23 mouse cellular contexts compared by ENCODE assay signal in the genomic region with DNA sequence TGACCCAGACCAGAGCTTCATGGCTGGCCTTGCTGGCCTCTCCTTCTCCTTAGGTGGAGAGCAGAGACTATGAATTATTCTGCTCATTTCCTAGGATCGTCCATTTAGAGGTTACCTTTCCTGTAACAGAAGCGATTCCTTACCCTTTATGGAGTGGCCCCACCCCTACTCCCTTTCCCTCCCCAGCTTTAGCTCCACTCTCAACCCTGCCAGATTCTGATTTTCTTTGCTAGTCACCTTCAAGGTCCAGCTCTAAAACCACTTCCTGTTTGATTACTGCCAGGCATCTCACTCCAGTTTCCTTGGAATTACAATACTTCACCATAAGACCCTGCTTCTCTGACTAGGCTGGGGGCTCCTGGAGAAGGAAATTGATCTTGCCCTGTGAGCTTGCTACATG. TPM values are rescaled to one million over a fixed set of nuclear protein-coding genes. Genes with fewer than 3 reads are reported as not detected.
DNase-seq lines count a peak whose midpoint lies in the region; ATAC-seq and TF ChIP-seq lines count a peak whose summit lies in the region.
"Had no signal": no experiment of that assay in that cellular context is flagged by ENCODE, and none has a peak within 500 bp of the region (broad histone marks: within the 10 kb centered on the region; RNA-seq: fewer than 3 reads in every experiment).

No protein-coding gene starts in this region.

- ATAC-seq in intestine, embryonic 14.5 days (replicated peaks; ENCODE audit: low FRiP score, low TSS enrichment, low read depth) = no peak
- ATAC-seq in intestine, postnatal 0 days = no peak
- ATAC-seq: activated CD4-positive, CD25-positive, alpha-beta regulatory T cell, adult 4 months; forebrain, embryonic 13.5 days; forebrain, embryonic 15.5 days; forebrain, postnatal 0 days; Patski had no signal

- no peak overlapping the region for H3K9ac ChIP-seq in intestine, embryonic 14.5 days (ENCODE audit: low read length)
- no peak overlapping the region for H3K9ac ChIP-seq in intestine, postnatal 0 days (ENCODE audit: low read depth, low read length)
- H3K9ac ChIP-seq: embryonic facial prominence, embryonic 13.5 days; embryonic facial prominence, embryonic 15.5 days; forebrain, embryonic 13.5 days; forebrain, embryonic 15.5 days; forebrain, postnatal 0 days had no signal

- no peak overlapping the region for H3K27ac ChIP-seq in intestine, embryonic 14.5 days (ENCODE audit: low read depth)
- H3K27ac ChIP-seq in intestine, postnatal 0 days (ENCODE audit: low read depth, low read length) = no peak overlapping the region
- H3K27ac ChIP-seq in embryonic fibroblast, embryonic 13.5 days (ENCODE audit: insufficient read depth, low read length) = peak overlapping the region; percentile 64
- H3K27ac ChIP-seq: embryonic facial prominence, embryonic 13.5 days; embryonic facial prominence, embryonic 15.5 days; forebrain, embryonic 13.5 days; forebrain, embryonic 15.5 days had no signal

- WGBS in intestine, embryonic 14.5 days = 75% methylated on average over 2 of the region's 2 CpGs
- WGBS in intestine, postnatal 0 days = 82% methylated on average over 2 of the region's 2 CpGs

- TF ChIP-seq CTCF in intestine, postnatal 0 days (IDR thresholded peaks at IDR 0.05; ENCODE audit: low read depth) = no peak
- no peak for TF ChIP-seq CTCF in embryonic fibroblast, embryonic 13.5 days (IDR thresholded peaks at IDR 0.05; ENCODE audit: borderline replicate concordance, insufficient read depth, low read length)

- H3K9me3 ChIP-seq in intestine, embryonic 14.5 days (ENCODE audit: control insufficient read depth, low read length) = no peaks in the 10 kb centered on the region
- no peaks in the 10 kb centered on the region for H3K9me3 ChIP-seq in intestine, postnatal 0 days (ENCODE audit: control insufficient read depth)
- H3K9me3 ChIP-seq: embryonic facial prominence, embryonic 13.5 days; embryonic facial prominence, embryonic 15.5 days; forebrain, embryonic 13.5 days; forebrain, embryonic 15.5 days had no signal

- H3K36me3 ChIP-seq in intestine, embryonic 14.5 days (ENCODE audit: control insufficient read depth, insufficient read depth, low read length) = no peaks in the 10 kb centered on the region
- no peaks in the 10 kb centered on the region for H3K36me3 ChIP-seq in intestine, postnatal 0 days (ENCODE audit: control insufficient read depth, insufficient read depth)
- H3K36me3 ChIP-seq: embryonic facial prominence, embryonic 13.5 days; embryonic facial prominence, embryonic 15.5 days; forebrain, embryonic 15.5 days had no signal

- no peak overlapping the region for H3K4me2 ChIP-seq in intestine, embryonic 14.5 days (ENCODE audit: low read length)
- H3K4me2 ChIP-seq in intestine, postnatal 0 days (replicated peaks; ENCODE audit: low read depth) = no peak overlapping the region
- H3K4me2 ChIP-seq: embryonic facial prominence, embryonic 13.5 days; embryonic facial prominence, embryonic 15.5 days; forebrain, embryonic 13.5 days; forebrain, embryonic 15.5 days had no signal

- H3K27me3 ChIP-seq in intestine, embryonic 14.5 days (replicated peaks; ENCODE audit: control insufficient read depth, insufficient read depth, low read length) = no peaks in the 10 kb centered on the region
- H3K27me3 ChIP-seq in intestine, postnatal 0 days (replicated peaks; ENCODE audit: control insufficient read depth, insufficient read depth, low read length) = no peaks in the 10 kb centered on the region
- H3K27me3 ChIP-seq: embryonic facial prominence, embryonic 13.5 days; embryonic facial prominence, embryonic 15.5 days; forebrain, embryonic 13.5 days; forebrain, embryonic 15.5 days; Patski had no signal

- H3K4me1 ChIP-seq in intestine, embryonic 14.5 days (replicated peaks; ENCODE audit: control insufficient read depth, insufficient read depth, low read length) = no peaks in the 10 kb centered on the region
- no peaks in the 10 kb centered on the region for H3K4me1 ChIP-seq in intestine, postnatal 0 days (replicated peaks; ENCODE audit: control insufficient read depth, insufficient read depth, low read length)
- peaks cover 8% of the 10 kb centered on the region for H3K4me1 ChIP-seq in embryonic fibroblast, embryonic 13.5 days (ENCODE audit: control insufficient read depth, insufficient read depth, low read length)

- peak; percentile 32 for DNase-seq in intestine, embryonic 14.5 days (ENCODE audit: low spot score)
- DNase-seq in 3134 (ENCODE audit: extremely low read depth, insufficient read length, low spot score) (peak; percentile 57), 3T3-L1 (ENCODE audit: low read depth, low spot score) (peak; percentile 80)
- DNase-seq in frontal cortex, adult 2 months (ENCODE audit: extremely low spot score in 1 of 2, low spot score in 1 of 2) = no peak
- DNase-seq in embryo, embryonic 10 days (ENCODE audit: low spot score) = no peak
- no peak for DNase-seq in kidney, postnatal 10 days
- DNase-seq: adrenal gland, adult 8-10 months; adrenal gland, postnatal 14 days; adrenal gland, postnatal 36 days; cerebellum, adult 11-12 months; cerebellum, adult 2 months; cerebellum, adult 9-10 months; cerebellum, postnatal 25 days; embryo, embryonic 11 days; forebrain, postnatal 0 days had no signal

- no peak for TF ChIP-seq POLR2A in embryonic fibroblast, embryonic 13.5 days (IDR thresholded peaks at IDR 0.05; ENCODE audit: low read depth, low read length)

- H3K4me3 ChIP-seq in intestine, embryonic 14.5 days (ENCODE audit: low read depth, low read length) = no peak overlapping the region
- H3K4me3 ChIP-seq in intestine, postnatal 0 days (ENCODE audit: low read depth, low read length) = no peak overlapping the region
- no peak overlapping the region for H3K4me3 ChIP-seq in embryonic fibroblast, embryonic 13.5 days (ENCODE audit: insufficient read depth, low read length)
- H3K4me3 ChIP-seq: embryonic facial prominence, embryonic 13.5 days; embryonic facial prominence, embryonic 15.5 days; forebrain, embryonic 13.5 days; forebrain, embryonic 15.5 days had no signal

RNA-seq across cellular contexts. Expression of a gene that starts 15.8 kb away (rescaled TPM):
- polyA plus RNA-seq in intestine, embryonic 14.5 days (2014; fragmentation: Nextera tagmentation; extraction: Ambion mirVana) = 258 and 299 TPM in 2 replicates
- 364 and 399 TPM in 2 replicates for polyA plus RNA-seq in intestine, postnatal 0 days (2015; fragmentation: Nextera tagmentation; extraction: Ambion mirVana)
- 151 and 159 TPM in 2 replicates for polyA plus RNA-seq in embryonic fibroblast, embryonic 13.5 days (2011; ENCODE audit: insufficient read length, low read depth, missing spikeins)
- 178 and 186 TPM in 2 replicates for polyA plus RNA-seq in frontal cortex, adult 2 months (2012; rRNA removed)

RNA-seq across cellular contexts. Expression of a gene that starts 39.5 kb away (rescaled TPM):
- 190 and 194 TPM in 2 replicates for polyA plus RNA-seq in intestine, embryonic 14.5 days (2014; fragmentation: Nextera tagmentation; extraction: Ambion mirVana)
- 129 and 138 TPM in 2 replicates for polyA plus RNA-seq in intestine, postnatal 0 days (2015; fragmentation: Nextera tagmentation; extraction: Ambion mirVana)
- polyA plus RNA-seq in embryonic fibroblast, embryonic 13.5 days (2011; ENCODE audit: insufficient read length, low read depth, missing spikeins) = 451 and 719 TPM in 2 replicates
- 99.2 and 99.6 TPM in 2 replicates for polyA plus RNA-seq in frontal cortex, adult 2 months (2012; rRNA removed)

Comparison
In these comparisons a context has a peak if more than half of its experiments do, and no peak if none do; other contexts are left out.
1. DNase-seq: peak in intestine, embryonic 14.5 days (single experiment), 3134 (single experiment) and 3T3-L1 (single experiment); none in frontal cortex, adult 2 months (0 of 2), embryo, embryonic 10 days (single experiment) and kidney, postnatal 10 days (single experiment).